In the genomic region with DNA sequence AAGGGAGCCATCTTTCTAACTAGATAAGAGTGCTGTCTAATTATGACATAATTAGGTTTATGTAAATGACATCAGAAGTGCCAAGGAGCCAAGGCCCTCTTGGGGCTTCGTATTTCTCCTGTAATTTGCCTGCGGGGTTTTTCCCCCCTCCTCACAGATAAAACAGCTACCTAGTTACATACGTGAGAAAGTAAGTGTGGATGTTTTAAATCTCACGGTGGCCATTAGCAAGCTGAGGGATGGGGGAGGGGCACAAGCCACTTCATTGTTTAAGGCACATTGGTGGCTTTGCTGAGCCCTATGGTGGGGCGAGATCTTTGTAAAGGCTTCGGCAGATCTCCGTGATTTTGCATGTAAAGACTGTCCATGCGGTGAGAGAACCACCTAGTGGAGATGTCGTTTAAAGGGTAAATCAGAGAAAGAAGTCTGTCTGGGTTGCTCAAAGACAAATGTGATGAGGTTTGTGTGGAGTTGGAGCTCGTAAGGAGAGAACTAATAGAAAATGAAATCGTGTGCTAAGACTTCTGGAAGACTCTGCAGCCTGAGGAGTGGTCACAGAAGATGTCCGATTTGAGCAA, we compare ENCODE assay signal across 23 mouse cellular contexts. TPM values are rescaled to one million over a fixed set of nuclear protein-coding genes. Genes with fewer than 3 reads are reported as not detected.
A peak's percentile ranks its signal among the peaks of the same experiment; 100 is the strongest.
DNase-seq lines count a peak whose midpoint lies in the region; ATAC-seq and TF ChIP-seq lines count a peak whose summit lies in the region.
"Had no signal": no experiment of that assay in that cellular context is flagged by ENCODE, and none has a peak within 500 bp of the region (broad histone marks: within the 10 kb centered on the region; RNA-seq: fewer than 3 reads in every experiment).

No protein-coding gene starts in this region.

- WGBS in hindbrain, embryonic 14.5 days, result 53% methylated on average over 12 of the region's 12 CpGs
- 61% methylated on average over 12 of the region's 12 CpGs for WGBS in hindbrain, embryonic 12.5 days
- WGBS in liver, postnatal 0 days (ENCODE audit: insufficient replicate concordance), result 51% methylated on average over 12 of the region's 12 CpGs
- WGBS in liver, embryonic 12.5 days (ENCODE audit: insufficient replicate concordance), result 50% methylated on average over 12 of the region's 12 CpGs
- WGBS in neural tube, embryonic 13.5 days, result 52% methylated on average over 12 of the region's 12 CpGs
- WGBS in cerebellum, adult 2 months, result 58% methylated on average over 12 of the region's 12 CpGs

- no peak overlapping the region for H3K9ac ChIP-seq in hindbrain, embryonic 14.5 days
- no peak overlapping the region for H3K9ac ChIP-seq in hindbrain, embryonic 12.5 days
- H3K9ac ChIP-seq in liver, postnatal 0 days (replicated peaks), result no peak overlapping the region
- H3K9ac ChIP-seq in liver, embryonic 12.5 days, result no peak overlapping the region
- H3K9ac ChIP-seq in neural tube, embryonic 13.5 days, result no peak overlapping the region
- H3K9ac ChIP-seq: embryonic facial prominence, embryonic 12.5 days; heart, embryonic 15.5 days; limb, embryonic 12.5 days; liver, embryonic 13.5 days; midbrain, embryonic 15.5 days had no signal

- no peak overlapping the region for H3K4me2 ChIP-seq in hindbrain, embryonic 14.5 days (replicated peaks)
- no peak overlapping the region for H3K4me2 ChIP-seq in hindbrain, embryonic 12.5 days (replicated peaks)
- no peak overlapping the region for H3K4me2 ChIP-seq in liver, postnatal 0 days (ENCODE audit: low read depth, low read length)
- no peak overlapping the region for H3K4me2 ChIP-seq in liver, embryonic 12.5 days
- no peak overlapping the region for H3K4me2 ChIP-seq in neural tube, embryonic 13.5 days
- H3K4me2 ChIP-seq: embryonic facial prominence, embryonic 12.5 days; heart, embryonic 15.5 days; limb, embryonic 12.5 days; liver, embryonic 13.5 days; midbrain, embryonic 15.5 days had no signal

- DNase-seq in hindbrain, embryonic 14.5 days (ENCODE audit: low spot score), result no peak
- no peak for DNase-seq in liver, postnatal 0 days
- no peak for DNase-seq in neural tube, embryonic 10.5 days (ENCODE audit: extremely low spot score, low spot score)
- DNase-seq in cerebellum, adult 2 months, result no peak
- DNase-seq: adrenal gland, adult 2 months; cerebellum, adult 11-12 months; cerebellum, postnatal 14 days; heart, postnatal 36 days; kidney, adult 2 months; kidney, postnatal 14 days; liver, embryonic 13.5 days; right cerebral cortex, postnatal 14 days had no signal

- 0 out of 2 replicates have a peak, but pooled peaks have one; percentile 4 for TF ChIP-seq CTCF in liver, postnatal 0 days (IDR thresholded peaks at IDR 0.05; ENCODE audit: low read depth)
- TF ChIP-seq CTCF in cerebellum, adult 2 months (IDR thresholded peaks at IDR 0.05; ENCODE audit: borderline replicate concordance, insufficient read depth, low read depth, low read length), result no peak

- no peak for TF ChIP-seq POLR2A in cerebellum, adult 2 months (IDR thresholded peaks at IDR 0.05; ENCODE audit: borderline replicate concordance, insufficient read depth, low read length)

- no peak overlapping the region for H3K4me3 ChIP-seq in hindbrain, embryonic 14.5 days (replicated peaks; ENCODE audit: low read length)
- no peak overlapping the region for H3K4me3 ChIP-seq in hindbrain, embryonic 12.5 days
- no peak overlapping the region for H3K4me3 ChIP-seq in liver, postnatal 0 days (ENCODE audit: low read depth, low read length)
- H3K4me3 ChIP-seq in liver, embryonic 12.5 days, result no peak overlapping the region
- no peak overlapping the region for H3K4me3 ChIP-seq in neural tube, embryonic 13.5 days
- no peak overlapping the region for H3K4me3 ChIP-seq in cerebellum, adult 2 months (replicated peaks; ENCODE audit: insufficient read depth, low read depth, low read length)
- H3K4me3 ChIP-seq: embryonic facial prominence, embryonic 12.5 days; heart, embryonic 15.5 days; limb, embryonic 12.5 days; liver, embryonic 13.5 days; midbrain, embryonic 15.5 days had no signal

- H3K27me3 ChIP-seq in hindbrain, embryonic 14.5 days (ENCODE audit: control insufficient read depth, insufficient read depth, low read length), result no peaks in the 10 kb centered on the region
- no peaks in the 10 kb centered on the region for H3K27me3 ChIP-seq in hindbrain, embryonic 12.5 days
- no peaks in the 10 kb centered on the region for H3K27me3 ChIP-seq in liver, postnatal 0 days (ENCODE audit: insufficient read depth, low read length)
- peaks cover 19% of the 10 kb centered on the region for H3K27me3 ChIP-seq in liver, embryonic 12.5 days (replicated peaks)
- H3K27me3 ChIP-seq in neural tube, embryonic 13.5 days, result no peaks in the 10 kb centered on the region
- no peaks in the 10 kb centered on the region for H3K27me3 ChIP-seq in cerebellum, adult 2 months (ENCODE audit: control insufficient read depth, insufficient read depth, low read length)
- H3K27me3 ChIP-seq: embryonic facial prominence, embryonic 12.5 days; midbrain, embryonic 15.5 days had no signal

- H3K36me3 ChIP-seq in hindbrain, embryonic 14.5 days (replicated peaks; ENCODE audit: control insufficient read depth, insufficient read depth), result peaks cover 42% of the 10 kb centered on the region
- peaks cover 7% of the 10 kb centered on the region for H3K36me3 ChIP-seq in hindbrain, embryonic 12.5 days
- no peaks in the 10 kb centered on the region for H3K36me3 ChIP-seq in liver, postnatal 0 days (replicated peaks; ENCODE audit: insufficient read depth, low read length)
- H3K36me3 ChIP-seq in liver, embryonic 12.5 days, result no peaks in the 10 kb centered on the region
- H3K36me3 ChIP-seq in neural tube, embryonic 13.5 days, result peaks cover 49% of the 10 kb centered on the region
- H3K36me3 ChIP-seq: embryonic facial prominence, embryonic 12.5 days; G1E; heart, embryonic 15.5 days; limb, embryonic 12.5 days; liver, embryonic 13.5 days had no signal

- no peak for TF ChIP-seq EP300 in liver, postnatal 0 days (IDR thresholded peaks at IDR 0.05; ENCODE audit: low read depth)

- H3K4me1 ChIP-seq in hindbrain, embryonic 14.5 days (replicated peaks; ENCODE audit: control insufficient read depth, insufficient read depth, low read length), result 0 out of 2 replicates have a peak, but pooled peaks cover 6% of the 10 kb centered on the region
- peaks cover 13% of the 10 kb centered on the region; the same call in 1 of the 2 replicates for H3K4me1 ChIP-seq in hindbrain, embryonic 12.5 days
- no peaks in the 10 kb centered on the region; the same call in 1 of the 2 replicates for H3K4me1 ChIP-seq in liver, postnatal 0 days (ENCODE audit: insufficient read depth)
- no peaks in the 10 kb centered on the region for H3K4me1 ChIP-seq in liver, embryonic 12.5 days
- H3K4me1 ChIP-seq in neural tube, embryonic 13.5 days (replicated peaks), result peaks cover 12% of the 10 kb centered on the region
- H3K4me1 ChIP-seq in cerebellum, adult 2 months (ENCODE audit: control insufficient read depth, insufficient read depth, low read length), result no peaks in the 10 kb centered on the region; the same call in 1 of the 2 replicates
- H3K4me1 ChIP-seq: limb, embryonic 12.5 days; liver, embryonic 13.5 days; midbrain, embryonic 15.5 days had no signal

- peak; percentile 21; the same call in 1 of the 2 replicates for ATAC-seq in hindbrain, embryonic 14.5 days (ENCODE audit: low FRiP score)
- ATAC-seq in hindbrain, embryonic 12.5 days (ENCODE audit: low FRiP score), result no peak
- ATAC-seq in liver, postnatal 0 days, result no peak
- ATAC-seq in liver, embryonic 12.5 days, result no peak
- peak; percentile 68 for ATAC-seq in neural tube, embryonic 13.5 days (ENCODE audit: low read depth)
- ATAC-seq: midbrain, embryonic 15.5 days had no signal

- H3K9me3 ChIP-seq in hindbrain, embryonic 14.5 days (ENCODE audit: control insufficient read depth, low read length), result no peaks in the 10 kb centered on the region
- H3K9me3 ChIP-seq in hindbrain, embryonic 12.5 days (replicated peaks), result no peaks in the 10 kb centered on the region
- H3K9me3 ChIP-seq in liver, postnatal 0 days (ENCODE audit: low read length), result no peaks in the 10 kb centered on the region
- no peaks in the 10 kb centered on the region for H3K9me3 ChIP-seq in liver, embryonic 12.5 days (replicated peaks)
- H3K9me3 ChIP-seq in neural tube, embryonic 13.5 days, result no peaks in the 10 kb centered on the region
- H3K9me3 ChIP-seq: embryonic facial prominence, embryonic 12.5 days; G1E; heart, embryonic 15.5 days; limb, embryonic 12.5 days; liver, embryonic 13.5 days; midbrain, embryonic 15.5 days had no signal

- H3K27ac ChIP-seq in hindbrain, embryonic 14.5 days, result no peak overlapping the region
- no peak overlapping the region for H3K27ac ChIP-seq in hindbrain, embryonic 12.5 days
- no peak overlapping the region for H3K27ac ChIP-seq in liver, postnatal 0 days (ENCODE audit: low read depth)
- no peak overlapping the region for H3K27ac ChIP-seq in liver, embryonic 12.5 days
- no peak overlapping the region; the same call in 1 of the 2 replicates for H3K27ac ChIP-seq in neural tube, embryonic 13.5 days (replicated peaks)
- no peak overlapping the region for H3K27ac ChIP-seq in cerebellum, adult 2 months (ENCODE audit: insufficient read depth, low read length)
- H3K27ac ChIP-seq: embryonic facial prominence, embryonic 12.5 days; heart, embryonic 15.5 days; limb, embryonic 12.5 days; liver, embryonic 13.5 days; midbrain, embryonic 15.5 days had no signal

RNA-seq across cellular contexts. Expression of a gene that starts 16.4 kb away (rescaled TPM):
- polyA plus RNA-seq in hindbrain, embryonic 14.5 days (2014; fragmentation: Nextera tagmentation; extraction: Ambion mirVana), result 15.3 and 16.6 TPM in 2 replicates
- polyA plus RNA-seq in hindbrain, embryonic 12.5 days (2016; fragmentation: Nextera tagmentation; extraction: Ambion mirVana), result 17.5 and 19.0 TPM in 2 replicates
- polyA plus RNA-seq in liver, postnatal 0 days (2015; fragmentation: Nextera tagmentation; extraction: Ambion mirVana), result 2.6 and 2.8 TPM in 2 replicates
- 5.0 and 5.2 TPM in 2 replicates for polyA plus RNA-seq in liver, embryonic 12.5 days (2016; fragmentation: Nextera tagmentation; extraction: Ambion mirVana)
- polyA plus RNA-seq in neural tube, embryonic 13.5 days (2015; fragmentation: Nextera tagmentation; extraction: Ambion mirVana), result 15.3 and 16.4 TPM in 2 replicates
- 42.9 and 44.1 TPM in 2 replicates for polyA plus RNA-seq in cerebellum, adult 2 months (2012; rRNA removed)

RNA-seq across cellular contexts. Expression of a gene that starts 42.5 kb away (rescaled TPM):
- 83.0 and 87.8 TPM in 2 replicates for polyA plus RNA-seq in hindbrain, embryonic 14.5 days (2014; fragmentation: Nextera tagmentation; extraction: Ambion mirVana)
- 55.6 and 56.1 TPM in 2 replicates for polyA plus RNA-seq in hindbrain, embryonic 12.5 days (2016; fragmentation: Nextera tagmentation; extraction: Ambion mirVana)
- not detected in 2 replicates for polyA plus RNA-seq in liver, postnatal 0 days (2015; fragmentation: Nextera tagmentation; extraction: Ambion mirVana)
- not detected in 2 replicates for polyA plus RNA-seq in liver, embryonic 12.5 days (2016; fragmentation: Nextera tagmentation; extraction: Ambion mirVana)
- 71.9 and 79.6 TPM in 2 replicates for polyA plus RNA-seq in neural tube, embryonic 13.5 days (2015; fragmentation: Nextera tagmentation; extraction: Ambion mirVana)
- polyA plus RNA-seq in cerebellum, adult 2 months (2012; rRNA removed), result 95.3 and 95.7 TPM in 2 replicates
- polyA plus RNA-seq: G1E; heart, embryonic 15.5 days; thymus, postnatal 0 days had no signal

RNA-seq across cellular contexts. Expression of a gene that starts 45.3 kb away (rescaled TPM):
- not detected in 2 replicates for polyA plus RNA-seq in hindbrain, embryonic 14.5 days (2014; fragmentation: Nextera tagmentation; extraction: Ambion mirVana)
- not detected in 2 replicates for polyA plus RNA-seq in hindbrain, embryonic 12.5 days (2016; fragmentation: Nextera tagmentation; extraction: Ambion mirVana)
- not detected in 2 replicates for polyA plus RNA-seq in liver, postnatal 0 days (2015; fragmentation: Nextera tagmentation; extraction: Ambion mirVana)
- not detected in 2 replicates for polyA plus RNA-seq in liver, embryonic 12.5 days (2016; fragmentation: Nextera tagmentation; extraction: Ambion mirVana)
- polyA plus RNA-seq in neural tube, embryonic 13.5 days (2015; fragmentation: Nextera tagmentation; extraction: Ambion mirVana), result not detected in 2 replicates
- polyA plus RNA-seq in cerebellum, adult 2 months (2012; rRNA removed), result 51.3 and 63.2 TPM in 2 replicates
- polyA plus RNA-seq: adrenal gland, adult 2 months; embryonic facial prominence, embryonic 12.5 days; forebrain, embryonic 11.5 days; G1E; heart, embryonic 15.5 days; limb, embryonic 12.5 days; liver, embryonic 13.5 days; lung, embryonic 16.5 days; midbrain, embryonic 15.5 days had no signal

RNA-seq across cellular contexts. Expression of a gene that starts 55.1 kb away (rescaled TPM):
- polyA plus RNA-seq in hindbrain, embryonic 14.5 days (2014; fragmentation: Nextera tagmentation; extraction: Ambion mirVana), result 17.8 and 19.4 TPM in 2 replicates
- 22.4 and 27.9 TPM in 2 replicates for polyA plus RNA-seq in hindbrain, embryonic 12.5 days (2016; fragmentation: Nextera tagmentation; extraction: Ambion mirVana)
- 3.7 and 4.3 TPM in 2 replicates for polyA plus RNA-seq in liver, postnatal 0 days (2015; fragmentation: Nextera tagmentation; extraction: Ambion mirVana)
- polyA plus RNA-seq in liver, embryonic 12.5 days (2016; fragmentation: Nextera tagmentation; extraction: Ambion mirVana), result 8.9 and 10.9 TPM in 2 replicates
- polyA plus RNA-seq in neural tube, embryonic 13.5 days (2015; fragmentation: Nextera tagmentation; extraction: Ambion mirVana), result 12.9 and 16.8 TPM in 2 replicates
- 15.0 and 16.7 TPM in 2 replicates for polyA plus RNA-seq in cerebellum, adult 2 months (2012; rRNA removed)

Comparison
In these comparisons a context has a peak if more than half of its experiments do, and no peak if none do; other contexts are left out.
1. ATAC-seq: peak in hindbrain, embryonic 14.5 days (single experiment) and neural tube, embryonic 13.5 days (single experiment); none in hindbrain, embryonic 12.5 days (single experiment), liver, postnatal 0 days (single experiment) and liver, embryonic 12.5 days (single experiment).
2. RNA of a gene that starts 42.5 kb away (polyA plus RNA-seq): 95.3 to 95.7 TPM in cerebellum, adult 2 months, 83.0 to 87.8 TPM in hindbrain, embryonic 14.5 days, 71.9 to 79.6 TPM in neural tube, embryonic 13.5 days and 55.6 to 56.1 TPM in hindbrain, embryonic 12.5 days; not detected in liver, embryonic 12.5 days and not detected in liver, postnatal 0 days; every median in the first group is over 10 times any median in the second.
3. RNA of a gene that starts 45.3 kb away (polyA plus RNA-seq): 51.3 to 63.2 TPM in cerebellum, adult 2 months; not detected in neural tube, embryonic 13.5 days, not detected in liver, embryonic 12.5 days, not detected in hindbrain, embryonic 14.5 days, not detected in hindbrain, embryonic 12.5 days and not detected in liver, postnatal 0 days; every median in the first group is over 10 times any median in the second.